Mouse (Mus musculus) olfactory bulb, adult 2 months (tissue): ENCODE results near the gene Zmym2.

Experiments
- CTCF ChIP-seq: fragments of 200-500 bp; IDR thresholded peaks from 2 replicates; pipeline ENCODE4 v1.5.1; 2012; ENCODE audit warnings: low read depth, mild to moderate bottlenecking, low read length, moderate library complexity; ENCODE audit not compliant: insufficient read depth
- POLR2A ChIP-seq: fragments of 200-500 bp; IDR thresholded peaks from 2 replicates; pipeline ENCODE4 v1.6.1; 2012; ENCODE audit warnings: mild to moderate bottlenecking, low read depth, low read length, moderate library complexity; ENCODE audit not compliant: insufficient read depth

GRCm38 (mm10) chr14:56897475-56897874, 11.0 kb downstream of the Zmym2 start:
- TF ChIP-seq CTCF (no peak), POLR2A (no peak)
